Mouse (Mus musculus): ENCODE results near the gene Atp1a3.
"Not testable (repeated sequence)": the region's sequence is repeated elsewhere in the genome, so short reads cannot be mapped to it uniquely, and the experiment has no call there.

Gene Atp1a3

GRCm38 (mm10) chr7:25005421-25006065 lies at the start of gene Atp1a3:
Gene Atp1a3, minus strand, starts transcription at chr7:25005958.
- DNase-seq (ENCODE audit: low read depth, low spot score): no peak

- no peak for DNase-seq (ENCODE audit: low read depth, low spot score)
Measured at GRCm38 (mm10) chr7:25052587-25052986, 46.8 kb upstream of the Atp1a3 start.

- DNase-seq (ENCODE audit: low read depth, low spot score): no peak
Measured at GRCm38 (mm10) chr7:25049295-25049930, 43.7 kb upstream of the Atp1a3 start.

- DNase-seq (ENCODE audit: low read depth, low spot score): no peak
Measured at GRCm38 (mm10) chr7:25047363-25047762, 41.6 kb upstream of the Atp1a3 start.

- DNase-seq (ENCODE audit: low read depth, low spot score): not testable (repeated sequence)
Measured at GRCm38 (mm10) chr7:25044599-25044998, 38.8 kb upstream of the Atp1a3 start.

- DNase-seq (ENCODE audit: low read depth, low spot score): no peak
Measured at GRCm38 (mm10) chr7:25041921-25042320, 36.2 kb upstream of the Atp1a3 start.

- no peak for DNase-seq (ENCODE audit: low read depth, low spot score)
Measured at GRCm38 (mm10) chr7:25035916-25036315, 30.2 kb upstream of the Atp1a3 start.

- no peak for DNase-seq (ENCODE audit: low read depth, low spot score)
Measured at GRCm38 (mm10) chr7:25034796-25035195, 29.0 kb upstream of the Atp1a3 start.

- no peak for DNase-seq (ENCODE audit: low read depth, low spot score)
Measured at GRCm38 (mm10) chr7:25031528-25031927, 25.8 kb upstream of the Atp1a3 start.

- peak; percentile 47 for DNase-seq (ENCODE audit: low read depth, low spot score)
Measured at GRCm38 (mm10) chr7:25030032-25030753, 24.4 kb upstream of the Atp1a3 start.

GRCm38 (mm10) chr7:25026452-25026851 lies 20.7 kb upstream of the Atp1a3 start:
- no peak for DNase-seq (ENCODE audit: low read depth, low spot score)

- DNase-seq (ENCODE audit: low read depth, low spot score): no peak
Measured at GRCm38 (mm10) chr7:25025855-25026439, 20.2 kb upstream of the Atp1a3 start.

- DNase-seq (ENCODE audit: low read depth, low spot score): no peak
Measured at GRCm38 (mm10) chr7:25011592-25011991, 5.8 kb upstream of the Atp1a3 start.

GRCm38 (mm10) chr7:25010090-25010913 lies 4.5 kb upstream of the Atp1a3 start:
- DNase-seq (ENCODE audit: low read depth, low spot score): no peak

- no peak for DNase-seq (ENCODE audit: low read depth, low spot score)
Measured at GRCm38 (mm10) chr7:25009099-25009700, 3.4 kb upstream of the Atp1a3 start.

- no peak for DNase-seq (ENCODE audit: low read depth, low spot score)
Measured at GRCm38 (mm10) chr7:25008635-25009034, 2.9 kb upstream of the Atp1a3 start.

- DNase-seq (ENCODE audit: low read depth, low spot score): no peak
Measured at GRCm38 (mm10) chr7:25007609-25008374, 2.0 kb upstream of the Atp1a3 start.

GRCm38 (mm10) chr7:25006586-25007364 lies 1.0 kb upstream of the Atp1a3 start:
- DNase-seq (ENCODE audit: low read depth, low spot score): no peak

GRCm38 (mm10) chr7:25006171-25006570 lies 413 bp upstream of the Atp1a3 start:
- no peak for DNase-seq (ENCODE audit: low read depth, low spot score)

GRCm38 (mm10) chr7:25004806-25005205 lies 952 bp downstream of the Atp1a3 start:
- no peak for DNase-seq (ENCODE audit: low read depth, low spot score)
